ENCODE assay signal across 8 mouse cellular contexts in genomic region chr5:125243928-125244327, GRCm38 (mm10).
DNase-seq lines count a peak whose midpoint lies in the region; ATAC-seq lines count a peak whose summit lies in the region.

No protein-coding gene starts in this region.

- H3K4me1 ChIP-seq in forebrain, embryonic 16.5 days (replicated peaks; ENCODE audit: control insufficient read depth, insufficient read depth, low read length) = peaks cover 39% of the 10 kb centered on the region
- H3K4me1 ChIP-seq in neural tube, embryonic 13.5 days (replicated peaks) = peaks cover 51% of the 10 kb centered on the region

- H3K27me3 ChIP-seq in forebrain, embryonic 16.5 days (replicated peaks; ENCODE audit: control insufficient read depth, insufficient read depth, low read length) = no peaks in the 10 kb centered on the region
- no peaks in the 10 kb centered on the region for H3K27me3 ChIP-seq in neural tube, embryonic 13.5 days

- peak; percentile 80 for ATAC-seq in forebrain, embryonic 16.5 days
- ATAC-seq in neural tube, embryonic 13.5 days (ENCODE audit: low read depth) = no peak
- no peak for ATAC-seq in megakaryocyte-erythroid progenitor cell, adult 5-6 weeks (replicated peaks; ENCODE audit: low FRiP score, low TSS enrichment, poor library complexity, severe bottlenecking)

- peak; percentile 97 for DNase-seq in brain, adult 2 months (ENCODE audit: low read depth, low spot score)
- peak; percentile 84 to 95 for DNase-seq in layer of hippocampus, postnatal 25 days (ENCODE audit: extremely low spot score in 1 of 2, low spot score in 1 of 2)
- no peak for DNase-seq in lung, postnatal 25 days (ENCODE audit: low spot score)
- DNase-seq in heart, adult 8-10 months (ENCODE audit: low spot score) = no peak
- DNase-seq in urinary bladder, adult 18-20 months (ENCODE audit: low spot score in 2 of 2) = no peak

- WGBS in forebrain, embryonic 16.5 days = 16% methylated on average over 6 of the region's 6 CpGs
- 18% methylated on average over 6 of the region's 6 CpGs for WGBS in neural tube, embryonic 13.5 days

- H3K9ac ChIP-seq in forebrain, embryonic 16.5 days (replicated peaks; ENCODE audit: low read depth, low read length) = no peak overlapping the region
- no peak overlapping the region for H3K9ac ChIP-seq in neural tube, embryonic 13.5 days

- no peak overlapping the region for H3K4me3 ChIP-seq in forebrain, embryonic 16.5 days (replicated peaks; ENCODE audit: low read length)
- H3K4me3 ChIP-seq in neural tube, embryonic 13.5 days = no peak overlapping the region

- H3K36me3 ChIP-seq in forebrain, embryonic 16.5 days (ENCODE audit: control insufficient read depth, insufficient read depth) = no peaks in the 10 kb centered on the region
- H3K36me3 ChIP-seq in neural tube, embryonic 13.5 days = no peaks in the 10 kb centered on the region

- no peaks in the 10 kb centered on the region for H3K9me3 ChIP-seq in forebrain, embryonic 16.5 days (ENCODE audit: control insufficient read depth, low read length)
- H3K9me3 ChIP-seq in neural tube, embryonic 13.5 days = no peaks in the 10 kb centered on the region

- peak overlapping the region; percentile 89 for H3K27ac ChIP-seq in forebrain, embryonic 16.5 days (ENCODE audit: low read length)
- H3K27ac ChIP-seq in neural tube, embryonic 13.5 days (replicated peaks) = peak overlapping the region; percentile 96

- H3K4me2 ChIP-seq in forebrain, embryonic 16.5 days (ENCODE audit: low read length) = no peak overlapping the region
- no peak overlapping the region for H3K4me2 ChIP-seq in neural tube, embryonic 13.5 days

Comparison
In these comparisons a context has a peak if more than half of its experiments do, and no peak if none do; other contexts are left out.
1. DNase-seq: peak in brain, adult 2 months (single experiment) and layer of hippocampus, postnatal 25 days (2 of 2); none in lung, postnatal 25 days (single experiment), heart, adult 8-10 months (single experiment) and urinary bladder, adult 18-20 months (0 of 2).